Mouse (Mus musculus): ENCODE data around the gene Tent5a.

Gene Tent5a

DNA sequence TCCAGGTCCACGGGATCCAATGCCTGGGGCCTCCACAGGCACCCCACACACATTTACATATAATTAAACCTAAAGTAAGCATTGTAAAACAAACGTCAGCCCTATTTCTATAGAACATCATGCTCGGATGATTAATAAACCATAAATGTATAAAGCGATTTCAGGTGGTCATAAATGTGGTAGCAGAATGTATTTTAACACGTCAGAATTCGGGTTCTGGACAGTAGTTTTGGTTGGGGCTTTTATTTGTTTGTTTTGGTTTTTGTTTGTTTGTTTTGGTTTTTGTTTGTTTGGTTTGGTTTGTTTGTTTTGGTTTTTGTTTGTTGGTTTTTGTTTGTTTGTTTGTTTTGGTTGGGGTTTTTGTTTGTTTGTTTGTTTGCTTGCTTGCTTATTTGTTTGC is 14.7 kb downstream of the Tent5a start, which contains the start of gene Gm11114:
Gene Gm11114, plus strand, starts transcription at position 301 of the 400 bp plus-strand sequence.
- DNase-seq = no peak

DNA sequence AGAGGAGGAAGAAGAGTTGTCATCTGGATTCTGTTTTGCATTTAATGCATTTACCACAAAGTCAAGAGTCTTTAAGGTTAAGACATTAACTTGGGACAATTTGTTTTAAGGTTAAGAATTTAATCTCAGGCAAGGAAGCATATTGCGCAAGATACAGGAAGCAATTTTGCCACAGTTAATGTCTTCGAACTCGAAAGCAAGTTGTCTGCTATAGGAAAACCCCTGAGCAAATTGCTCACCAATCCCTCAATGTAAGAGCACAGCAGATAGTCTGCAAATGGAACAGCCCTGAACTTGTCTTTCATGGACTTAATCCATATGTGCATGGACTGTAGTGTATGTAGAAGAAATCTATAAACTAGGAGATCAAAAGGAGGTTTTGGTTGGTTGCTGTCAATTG is 23.8 kb downstream of the Tent5a start:
- DNase-seq = no peak

DNA sequence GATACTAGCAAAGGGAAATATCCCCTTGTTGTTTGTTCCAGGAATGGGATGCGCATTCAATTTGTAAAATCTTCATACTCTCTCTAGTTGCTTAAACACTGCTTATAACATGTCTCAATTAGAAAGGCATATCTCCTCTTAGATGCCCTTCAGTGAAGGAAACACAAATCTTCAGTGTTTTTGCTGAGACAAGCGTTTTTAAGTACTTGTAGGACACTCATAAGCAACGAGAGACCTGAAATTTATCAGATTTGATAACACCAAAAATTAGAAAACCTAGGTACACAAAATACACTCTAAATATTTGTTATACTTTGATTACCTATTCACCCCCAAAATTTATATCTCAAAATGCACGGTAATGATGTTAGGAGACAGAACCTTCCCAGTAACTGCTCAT is 24.3 kb downstream of the Tent5a start:
- DNase-seq = no peak

DNA sequence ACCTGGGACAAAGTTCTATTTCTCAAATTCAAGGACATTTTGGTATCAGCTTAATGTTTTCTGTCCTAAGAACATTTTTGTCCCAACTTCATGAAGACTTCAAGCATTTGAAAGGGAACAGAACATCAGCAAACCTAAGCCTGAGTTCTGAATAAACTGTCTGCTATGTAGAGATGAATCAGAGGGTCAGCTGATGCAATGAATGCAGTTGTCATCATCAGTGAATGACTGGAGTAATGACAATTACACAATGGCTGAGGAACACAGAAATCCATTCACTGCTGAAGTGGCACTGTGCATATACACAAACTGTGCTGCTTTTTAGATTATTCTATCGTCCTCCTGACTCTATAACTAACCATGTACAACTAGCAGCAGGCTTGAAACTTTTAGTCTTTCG is 53.0 kb downstream of the Tent5a start:
- no peak for DNase-seq

Data from cerebellum, adult 8-10 months (tissue).